Mouse (Mus musculus) embryonic facial prominence, embryonic 14.5 days (tissue): ENCODE measurements at regions not wholly inside any gene's neighbourhood (a gene's known extent, or its start where the extent isn't known, plus 50 kb on each side); places are given as distances from the start of the nearest gene placed in this dataset.

Source experiments
- ATAC-seq: fragments of 200-750 bp; cut with Nextera tagmentation; 2 replicates; pipeline ENCODE4 v1.8.0; 2017; ENCODE audit warnings: low read depth, moderate number of reproducible peaks, moderate TSS enrichment
- DNase-seq: peaks from one replicate; pipeline ENCODE4 v3.0.0-alpha.2; 2015; ENCODE audit warnings: low spot score
- H3K27ac ChIP-seq: fragments of 300-500 bp; sonication (generic); replicated peaks from 2 replicates; pipeline ENCODE4 v1.5.1; 2014; ENCODE audit warnings: low read depth, mild to moderate bottlenecking, low read length, moderate library complexity
- H3K27me3 ChIP-seq: fragments of 300-500 bp; sonication (generic); replicated peaks from 2 replicates; pipeline ENCODE4 v1.6.1; 2014; ENCODE audit warnings: low read length; ENCODE audit not compliant: control insufficient read depth, insufficient read depth
- H3K36me3 ChIP-seq: fragments of 300-500 bp; sonication (generic); 2 replicates; pipeline ENCODE4 v1.6.1; 2014; ENCODE audit warnings: low read length, mixed read lengths; ENCODE audit not compliant: control insufficient read depth, insufficient read depth
- H3K4me1 ChIP-seq: fragments of 300-500 bp; sonication (generic); 2 replicates; pipeline ENCODE4 v1.6.1; 2014; ENCODE audit warnings: antibody characterized with exemption, low read length; ENCODE audit not compliant: control insufficient read depth, insufficient read depth
- H3K4me2 ChIP-seq: fragments of 300-500 bp; sonication (generic); 2 replicates; pipeline ENCODE4 v1.6.1; 2014; ENCODE audit warnings: low read depth, mild to moderate bottlenecking, low read length, moderate library complexity, mixed read lengths
- H3K4me3 ChIP-seq: fragments of 300-500 bp; sonication (generic); 2 replicates; pipeline ENCODE4 v1.5.1; 2014; ENCODE audit warnings: low read depth, mild to moderate bottlenecking, low read length
- H3K9ac ChIP-seq: fragments of 300-500 bp; sonication (generic); 2 replicates; pipeline ENCODE4 v1.6.1; 2014; ENCODE audit warnings: low read depth, mild to moderate bottlenecking, low read length, moderate library complexity, mixed read lengths
- H3K9me3 ChIP-seq: fragments of 300-500 bp; sonication (generic); 2 replicates; pipeline ENCODE4 v1.6.1; 2016; ENCODE audit warnings: low read length; ENCODE audit not compliant: control insufficient read depth
- WGBS: fragments of 180-500 bp; shearing (Covaris S2); extraction: QIAGEN DNeasy Blood & Tissue Kit; methylation state at CpG from one replicate; pipeline ENCODE4 v1.1.7; 2014; 5-methylcytosine and 5-hydroxymethylcytosine counted together

DNA sequence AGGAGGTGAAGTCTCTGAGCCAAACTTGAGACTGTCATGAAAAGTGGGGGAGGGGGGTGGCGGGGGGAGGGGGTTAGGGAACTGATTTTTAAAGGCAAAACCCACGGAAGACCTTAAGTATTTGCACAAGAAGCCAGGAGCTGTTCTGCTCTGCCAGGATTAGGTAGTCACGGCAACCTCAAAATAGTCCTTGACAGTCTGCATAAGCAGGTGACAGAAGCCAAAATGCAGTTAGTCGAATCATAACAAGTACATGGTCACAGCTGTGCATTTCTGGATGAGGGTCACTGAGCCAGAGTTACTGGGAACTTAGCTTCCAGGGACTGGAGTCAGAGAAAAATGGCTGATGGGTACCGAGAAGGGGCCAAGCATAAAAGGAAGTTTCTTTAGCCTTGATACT is 227.7 kb downstream of the Atp23 start:
- Histone ChIP-seq H3K36me3 (no peaks in the 10 kb centered on the region), H3K4me1 (no peaks in the 10 kb centered on the region), H3K9ac (no peak overlapping the region), H3K4me2 (no peak overlapping the region), H3K27me3 (no peaks in the 10 kb centered on the region), H3K27ac (no peak overlapping the region), H3K4me3 (no peak overlapping the region), H3K9me3 (no peaks in the 10 kb centered on the region)
- ATAC-seq (no peak), DNase-seq (no peak)
- WGBS, result 50% methylated on average over 5 of the region's 5 CpGs

- ATAC-seq, result no peak
- H3K27ac ChIP-seq, result no peak overlapping the region
- no peaks in the 10 kb centered on the region for H3K4me1 ChIP-seq
- 76% methylated on average over 13 of the region's 13 CpGs for WGBS
- no peak overlapping the region for H3K9ac ChIP-seq
- H3K4me3 ChIP-seq, result no peak overlapping the region
- no peaks in the 10 kb centered on the region for H3K9me3 ChIP-seq
- H3K36me3 ChIP-seq, result no peaks in the 10 kb centered on the region
- DNase-seq, result peak; percentile 34
- H3K4me2 ChIP-seq, result no peak overlapping the region
- no peaks in the 10 kb centered on the region for H3K27me3 ChIP-seq
Observed at GRCm38 (mm10) chr10:126664408-126665083, 236.6 kb downstream of the Atp23 start.

GRCm38 (mm10) chr10:126663461-126664013 is 237.6 kb downstream of the Atp23 start:
- H3K36me3 ChIP-seq, result no peaks in the 10 kb centered on the region
- H3K4me1 ChIP-seq, result no peaks in the 10 kb centered on the region
- ATAC-seq (no peak), DNase-seq (peak; percentile 42)
- WGBS, result 67% methylated on average over 15 of the region's 15 CpGs
- no peak overlapping the region for H3K4me3 ChIP-seq
- H3K27me3 ChIP-seq, result no peaks in the 10 kb centered on the region
- H3K9ac ChIP-seq, result no peak overlapping the region
- H3K4me2 ChIP-seq, result no peak overlapping the region
- H3K9me3 ChIP-seq, result no peaks in the 10 kb centered on the region
- no peak overlapping the region for H3K27ac ChIP-seq

- no peak for DNase-seq
- 91% methylated on average over 6 of the region's 6 CpGs for WGBS
- Histone ChIP-seq H3K4me1 (no peaks in the 10 kb centered on the region), H3K36me3 (no peaks in the 10 kb centered on the region), H3K4me3 (no peak overlapping the region), H3K4me2 (no peak overlapping the region), H3K9ac (no peak overlapping the region), H3K9me3 (no peaks in the 10 kb centered on the region), H3K27ac (no peak overlapping the region), H3K27me3 (no peaks in the 10 kb centered on the region)
- ATAC-seq, result no peak
Observed at GRCm38 (mm10) chr10:126662765-126663164, 238.4 kb downstream of the Atp23 start.

GRCm38 (mm10) chr10:126661095-126661615 is 240.0 kb downstream of the Atp23 start:
- Histone ChIP-seq H3K27ac (no peak overlapping the region), H3K4me3 (no peak overlapping the region), H3K4me1 (no peaks in the 10 kb centered on the region), H3K27me3 (no peaks in the 10 kb centered on the region), H3K36me3 (no peaks in the 10 kb centered on the region), H3K4me2 (no peak overlapping the region), H3K9ac (no peak overlapping the region), H3K9me3 (no peaks in the 10 kb centered on the region)
- no peak for DNase-seq
- no peak for ATAC-seq
- 60% methylated on average over 5 of the region's 5 CpGs for WGBS

GRCm38 (mm10) chr10:126660024-126660423 is 241.1 kb downstream of the Atp23 start:
- no peak for DNase-seq
- H3K9ac ChIP-seq, result no peak overlapping the region
- H3K27ac ChIP-seq, result no peak overlapping the region
- H3K27me3 ChIP-seq, result no peaks in the 10 kb centered on the region
- H3K9me3 ChIP-seq, result no peaks in the 10 kb centered on the region
- H3K4me3 ChIP-seq, result no peak overlapping the region
- no peak for ATAC-seq
- H3K4me1 ChIP-seq, result no peaks in the 10 kb centered on the region
- WGBS, result 65% methylated on average over 9 of the region's 9 CpGs
- no peaks in the 10 kb centered on the region for H3K36me3 ChIP-seq
- H3K4me2 ChIP-seq, result no peak overlapping the region

DNA sequence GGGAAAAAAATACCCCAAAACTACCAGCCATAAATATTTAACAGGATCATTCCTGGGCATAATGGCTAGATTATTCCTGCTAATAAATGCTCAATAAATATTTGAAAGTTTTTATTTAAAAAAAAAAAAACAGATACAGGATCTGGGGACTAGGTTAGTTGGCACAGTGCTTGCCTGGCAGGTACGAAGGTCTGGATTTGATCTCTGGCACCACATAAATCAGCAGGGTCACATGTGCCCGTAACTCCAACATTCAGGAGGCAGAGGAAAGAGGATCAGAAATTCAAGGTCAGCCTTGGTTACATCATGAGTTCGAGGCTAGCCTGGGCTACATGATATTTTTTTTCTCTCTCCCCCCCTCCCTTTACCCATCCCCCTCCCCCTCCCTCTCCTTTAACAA is 248.5 kb downstream of the Atp23 start:
- Histone ChIP-seq H3K4me2 (no peak overlapping the region), H3K9me3 (no peaks in the 10 kb centered on the region), H3K27me3 (no peaks in the 10 kb centered on the region), H3K9ac (no peak overlapping the region), H3K4me1 (no peaks in the 10 kb centered on the region), H3K27ac (no peak overlapping the region), H3K36me3 (no peaks in the 10 kb centered on the region), H3K4me3 (no peak overlapping the region)
- WGBS, result 88% methylated on average over 3 of the region's 3 CpGs
- no peak for ATAC-seq
- DNase-seq, result no peak

DNA sequence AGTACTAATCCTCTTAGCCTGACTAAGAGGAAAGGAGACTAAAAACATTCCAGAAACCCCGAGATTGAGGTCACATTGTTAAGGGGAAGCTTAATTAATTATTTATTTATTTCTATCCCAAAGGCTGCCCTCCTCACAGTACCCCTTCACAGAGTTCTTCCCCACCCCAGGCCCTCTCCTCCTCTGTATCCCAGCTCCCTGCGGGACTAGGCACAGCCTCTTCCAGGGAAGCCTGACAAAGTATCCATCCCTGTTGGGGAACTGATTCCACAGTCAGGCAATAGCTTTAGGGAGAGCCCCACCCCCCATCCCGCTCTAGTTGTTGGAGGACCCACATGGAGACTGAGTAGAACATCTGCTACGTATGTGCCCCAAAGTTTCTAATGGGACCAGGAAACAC is 254.6 kb downstream of the Atp23 start:
- Histone ChIP-seq H3K4me2 (no peak overlapping the region), H3K36me3 (no peaks in the 10 kb centered on the region), H3K9me3 (no peaks in the 10 kb centered on the region), H3K27me3 (no peaks in the 10 kb centered on the region), H3K4me1 (no peaks in the 10 kb centered on the region), H3K27ac (no peak overlapping the region), H3K9ac (no peak overlapping the region), H3K4me3 (no peak overlapping the region)
- WGBS, result 37% methylated on average over 4 of the region's 4 CpGs
- ATAC-seq (no peak), DNase-seq (no peak)

DNA sequence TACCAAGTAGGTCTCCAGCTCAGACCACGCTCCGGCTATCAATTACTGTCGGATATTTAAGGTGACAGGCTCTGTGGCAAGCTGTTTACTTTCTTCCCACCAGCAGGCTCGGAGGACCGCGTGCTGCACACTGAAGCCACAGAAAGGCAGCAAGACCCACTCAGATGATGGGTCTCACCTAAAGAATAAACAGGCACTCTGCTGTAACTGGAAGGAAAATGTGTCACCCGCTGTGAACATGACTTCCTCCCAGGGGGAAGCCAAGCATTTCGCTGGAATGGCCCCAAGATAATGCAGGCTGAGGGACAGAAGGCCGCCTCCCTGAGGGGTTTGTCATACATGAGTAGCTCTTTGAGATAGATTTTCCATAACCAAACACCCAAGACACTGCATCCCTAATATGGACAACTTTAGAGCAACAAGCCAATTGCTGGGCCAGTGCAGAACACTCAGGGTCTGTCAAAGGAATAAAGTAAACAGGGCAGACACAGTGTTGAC is 259.3 kb downstream of the Atp23 start:
- 14% methylated on average over 9 of the region's 9 CpGs for WGBS
- H3K27me3 ChIP-seq, result no peaks in the 10 kb centered on the region
- no peaks in the 10 kb centered on the region for H3K9me3 ChIP-seq
- no peak overlapping the region for H3K9ac ChIP-seq
- no peak overlapping the region for H3K4me3 ChIP-seq
- H3K4me1 ChIP-seq, result no peaks in the 10 kb centered on the region
- H3K4me2 ChIP-seq, result no peak overlapping the region
- ATAC-seq (no peak), DNase-seq (no peak)
- H3K27ac ChIP-seq, result no peak overlapping the region
- no peaks in the 10 kb centered on the region for H3K36me3 ChIP-seq
